Mouse (Mus musculus) midbrain, embryonic 15.5 days (tissue): ENCODE data around the gene Rnpep. TPM values are rescaled to one million over a fixed set of nuclear protein-coding genes. Genes with fewer than 3 reads are reported as not detected.

ENCODE experiments used
- ATAC-seq: fragments of 200-750 bp; cut with Nextera tagmentation; replicated peaks from 2 replicates; pipeline ENCODE4 v1.8.0; 2017; ENCODE audit warnings: moderate TSS enrichment
- H3K27ac ChIP-seq: fragments of 300-500 bp; sonication (generic); 2 replicates; pipeline ENCODE4 v1.5.1; 2015; ENCODE audit warnings: mild to moderate bottlenecking, inconsistent platforms
- H3K27me3 ChIP-seq: fragments of 300-500 bp; sonication (generic); replicated peaks from 2 replicates; pipeline ENCODE4 v1.6.1; 2015; ENCODE audit warnings: inconsistent platforms
- H3K36me3 ChIP-seq: fragments of 300-500 bp; sonication (generic); replicated peaks from 2 replicates; pipeline ENCODE4 v1.6.1; 2015; ENCODE audit warnings: inconsistent platforms
- H3K4me1 ChIP-seq: fragments of 300-500 bp; sonication (generic); 2 replicates; pipeline ENCODE4 v1.6.1; 2015; ENCODE audit warnings: inconsistent platforms
- H3K4me2 ChIP-seq: fragments of 300-500 bp; sonication (generic); 2 replicates; pipeline ENCODE4 v1.6.1; 2015; ENCODE audit warnings: inconsistent platforms, mild to moderate bottlenecking, moderate library complexity
- H3K4me3 ChIP-seq: fragments of 300-500 bp; sonication (generic); 2 replicates; pipeline ENCODE4 v1.5.1; 2015; ENCODE audit warnings: mild to moderate bottlenecking, inconsistent platforms
- H3K9ac ChIP-seq: fragments of 300-500 bp; sonication (generic); 2 replicates; pipeline ENCODE4 v1.6.1; 2015; ENCODE audit warnings: mild to moderate bottlenecking, inconsistent platforms
- H3K9me3 ChIP-seq: fragments of 300-500 bp; sonication (generic); 2 replicates; pipeline ENCODE4 v1.6.1; 2016; ENCODE audit warnings: inconsistent platforms
- WGBS: fragments of 180-500 bp; shearing (Covaris S2); methylation state at CpG from one replicate; pipeline ENCODE4 v1.1.7; 2015; ENCODE audit warnings: mixed read lengths; 5-methylcytosine and 5-hydroxymethylcytosine counted together
- polyA plus RNA-seq: library from polyadenylated mRNA; unstranded; fragments of >200 nt; fragmentation: Nextera tagmentation; extraction: Ambion mirVana; gene quantifications from 2 replicates; pipeline ENCODE4 v1.2.1, GENCODE M21; 2015

Rnpep gene
- 103 and 107 TPM in 2 replicates for polyA plus RNA-seq

GRCm38 (mm10) chr1:135283826-135284291 lies at the start of gene Rnpep:
Gene Rnpep, minus strand, starts transcription at chr1:135284084.
- H3K27ac ChIP-seq = peak within 1 kb of the TSS; percentile 87
- no peaks in the 10 kb centered on the region; the same call in 1 of the 2 replicates for H3K36me3 ChIP-seq
- H3K27me3 ChIP-seq = no peaks in the 10 kb centered on the region
- ATAC-seq = peak; percentile 91
- under 1% methylated on average over 38 of the region's 39 CpGs for WGBS
- peak within 1 kb of the TSS; percentile 55 for H3K4me3 ChIP-seq
- no peaks in the 10 kb centered on the region for H3K9me3 ChIP-seq
- H3K4me1 ChIP-seq = peaks cover 25% of the 10 kb centered on the region
- peak within 1 kb of the TSS; percentile 70 for H3K4me2 ChIP-seq
- peak within 1 kb of the TSS; percentile 86 for H3K9ac ChIP-seq

GRCm38 (mm10) chr1:135330578-135330977 lies 46.7 kb upstream of the Rnpep start:
- Histone ChIP-seq H3K4me1 (no peaks in the 10 kb centered on the region), H3K4me2 (no peak overlapping the region), H3K27me3 (no peaks in the 10 kb centered on the region), H3K9ac (no peak overlapping the region), H3K9me3 (no peaks in the 10 kb centered on the region), H3K4me3 (no peak overlapping the region), H3K36me3 (no peaks in the 10 kb centered on the region), H3K27ac (no peak overlapping the region)
- WGBS = 81% methylated on average over 6 of the region's 6 CpGs
- no peak for ATAC-seq

- 68% methylated on average over 5 of the region's 5 CpGs for WGBS
- Histone ChIP-seq H3K27me3 (peaks cover 3% of the 10 kb centered on the region; the same call in 1 of the 2 replicates), H3K4me3 (no peak overlapping the region), H3K9me3 (no peaks in the 10 kb centered on the region), H3K27ac (no peak overlapping the region), H3K36me3 (no peaks in the 10 kb centered on the region), H3K9ac (no peak overlapping the region), H3K4me2 (no peak overlapping the region), H3K4me1 (no peaks in the 10 kb centered on the region)
- no peak for ATAC-seq
These were observed 44.5 kb upstream of the Rnpep start for GRCm38 (mm10) chr1:135328368-135328767.

GRCm38 (mm10) chr1:135325934-135326333 lies 42.0 kb upstream of the Rnpep start:
- no peak overlapping the region for H3K4me3 ChIP-seq
- WGBS = 75% methylated on average over 2 of the region's 2 CpGs

GRCm38 (mm10) chr1:135324571-135324970 lies 40.7 kb upstream of the Rnpep start, which contains the start of gene Lmod1:
Gene Lmod1, plus strand, starts transcription at chr1:135324807.
- WGBS = 16% methylated on average over 8 of the region's 8 CpGs
- H3K36me3 ChIP-seq = no peaks in the 10 kb centered on the region
- H3K9me3 ChIP-seq = no peaks in the 10 kb centered on the region
- no peak within 1 kb of the TSS for H3K9ac ChIP-seq
- no peak within 1 kb of the TSS for H3K27ac ChIP-seq
- peaks cover 3% of the 10 kb centered on the region; the same call in 1 of the 2 replicates for H3K27me3 ChIP-seq
- no peak within 1 kb of the TSS for H3K4me3 ChIP-seq
- no peak for ATAC-seq
- H3K4me2 ChIP-seq = no peak within 1 kb of the TSS
- H3K4me1 ChIP-seq = no peaks in the 10 kb centered on the region

More at GRCm38 (mm10) chr1:135325934-135326333, 42.0 kb upstream of the Rnpep start:
- Histone ChIP-seq H3K4me2 (no peak overlapping the region), H3K9me3 (no peaks in the 10 kb centered on the region), H3K27me3 (peaks cover 3% of the 10 kb centered on the region; the same call in 1 of the 2 replicates), H3K36me3 (no peaks in the 10 kb centered on the region), H3K9ac (no peak overlapping the region), H3K4me1 (no peaks in the 10 kb centered on the region), H3K27ac (no peak overlapping the region)
- ATAC-seq = no peak

- Histone ChIP-seq H3K4me3 (no peak overlapping the region), H3K4me1 (no peaks in the 10 kb centered on the region), H3K27ac (no peak overlapping the region), H3K27me3 (peaks cover 3% of the 10 kb centered on the region; the same call in 1 of the 2 replicates), H3K9me3 (no peaks in the 10 kb centered on the region), H3K9ac (no peak overlapping the region), H3K36me3 (no peaks in the 10 kb centered on the region), H3K4me2 (no peak overlapping the region)
- no peak for ATAC-seq
- 89% methylated on average over 7 of the region's 7 CpGs for WGBS
These were observed 39.5 kb upstream of the Rnpep start for GRCm38 (mm10) chr1:135323367-135323901.

GRCm38 (mm10) chr1:135313284-135314031 lies 29.6 kb upstream of the Rnpep start, which contains the start of gene Timm17a:
Gene Timm17a, minus strand, starts transcription at chr1:135313778.
- no peaks in the 10 kb centered on the region for H3K9me3 ChIP-seq
- H3K27ac ChIP-seq = peak within 1 kb of the TSS; percentile 86
- H3K9ac ChIP-seq = peak within 1 kb of the TSS; percentile 96
- H3K27me3 ChIP-seq = peaks cover 4% of the 10 kb centered on the region
- peak within 1 kb of the TSS; percentile 81 for H3K4me2 ChIP-seq
- ATAC-seq = peak; percentile 100
- under 1% methylated on average over 51 of the region's 51 CpGs for WGBS
- peaks cover 7% of the 10 kb centered on the region for H3K36me3 ChIP-seq
- H3K4me1 ChIP-seq = peaks cover 21% of the 10 kb centered on the region
- peak within 1 kb of the TSS; percentile 81 for H3K4me3 ChIP-seq

GRCm38 (mm10) chr1:135312201-135312600 lies 28.3 kb upstream of the Rnpep start:
- H3K27ac ChIP-seq = no peak overlapping the region
- peaks cover 14% of the 10 kb centered on the region for H3K36me3 ChIP-seq
- H3K4me1 ChIP-seq = peaks cover 21% of the 10 kb centered on the region
- 91% methylated on average over 4 of the region's 4 CpGs for WGBS
- no peak for ATAC-seq
- H3K9me3 ChIP-seq = no peaks in the 10 kb centered on the region
- 0 out of 2 replicates have a peak overlapping the region, but pooled peaks have one; percentile 96 for H3K9ac ChIP-seq
- peak overlapping the region; percentile 81 for H3K4me3 ChIP-seq
- peak overlapping the region; percentile 81 for H3K4me2 ChIP-seq
- peaks cover 4% of the 10 kb centered on the region for H3K27me3 ChIP-seq

- H3K27ac ChIP-seq = no peak overlapping the region
- H3K9ac ChIP-seq = no peak overlapping the region
- H3K27me3 ChIP-seq = peaks cover under 1% of the 10 kb centered on the region
- ATAC-seq = no peak
- H3K4me1 ChIP-seq = peaks cover 21% of the 10 kb centered on the region
- no peaks in the 10 kb centered on the region for H3K9me3 ChIP-seq
- H3K36me3 ChIP-seq = peaks cover 17% of the 10 kb centered on the region
- no peak overlapping the region for H3K4me3 ChIP-seq
- 84% methylated on average over 6 of the region's 6 CpGs for WGBS
- H3K4me2 ChIP-seq = no peak overlapping the region
These were observed 27.5 kb upstream of the Rnpep start for GRCm38 (mm10) chr1:135311356-135311755.

- Histone ChIP-seq H3K36me3 (peaks cover 8% of the 10 kb centered on the region; the same call in 1 of the 2 replicates), H3K27ac (no peak overlapping the region), H3K4me1 (no peaks in the 10 kb centered on the region), H3K4me3 (no peak overlapping the region), H3K9me3 (no peaks in the 10 kb centered on the region), H3K4me2 (no peak overlapping the region), H3K27me3 (no peaks in the 10 kb centered on the region), H3K9ac (no peak overlapping the region)
- 68% methylated on average over 5 of the region's 5 CpGs for WGBS
- no peak; the same call in 1 of the 2 replicates for ATAC-seq
These were observed 7.0 kb upstream of the Rnpep start for GRCm38 (mm10) chr1:135290908-135291307.

- 91% methylated on average over 2 of the region's 2 CpGs for WGBS
- ATAC-seq = no peak
- Histone ChIP-seq H3K36me3 (no peaks in the 10 kb centered on the region), H3K4me1 (peaks cover 17% of the 10 kb centered on the region), H3K4me3 (no peak overlapping the region), H3K27me3 (no peaks in the 10 kb centered on the region), H3K9ac (no peak overlapping the region), H3K4me2 (no peak overlapping the region), H3K27ac (no peak overlapping the region), H3K9me3 (no peaks in the 10 kb centered on the region)
These were observed 2.4 kb upstream of the Rnpep start for GRCm38 (mm10) chr1:135286311-135286710.

- WGBS = under 1% methylated on average over 48 of the region's 48 CpGs
These were observed 528 bp downstream of the Rnpep start for GRCm38 (mm10) chr1:135283287-135283825.

More at GRCm38 (mm10) chr1:135283287-135283825, 528 bp downstream of the Rnpep start:
- no peaks in the 10 kb centered on the region for H3K9me3 ChIP-seq
- H3K4me3 ChIP-seq = peak overlapping the region; percentile 55
- peaks cover 25% of the 10 kb centered on the region for H3K4me1 ChIP-seq
- H3K27me3 ChIP-seq = no peaks in the 10 kb centered on the region
- H3K4me2 ChIP-seq = peak overlapping the region; percentile 70
- H3K27ac ChIP-seq = peak overlapping the region; percentile 87
- peak; percentile 82 for ATAC-seq
- H3K9ac ChIP-seq = peak overlapping the region; percentile 86
- H3K36me3 ChIP-seq = no peaks in the 10 kb centered on the region; the same call in 1 of the 2 replicates
